Mouse (Mus musculus) lung, postnatal 0 days (tissue): ENCODE results near the gene Tbc1d1. TPM values are rescaled to one million over a fixed set of nuclear protein-coding genes. Genes with fewer than 3 reads are reported as not detected.
A peak's percentile ranks its signal among the peaks of the same experiment; 100 is the strongest.
"Not testable (repeated sequence)": the region's sequence is repeated elsewhere in the genome, so short reads cannot be mapped to it uniquely, and the experiment has no call there.

ENCODE experiments used
- ATAC-seq: fragments of 200-750 bp; cut with Nextera tagmentation; 2 replicates; pipeline ENCODE4 v1.8.0; 2017; ENCODE audit warnings: moderate library complexity
- DNase-seq: peaks from one replicate; pipeline ENCODE4 v3.0.0-alpha.2; 2016; ENCODE audit warnings: low spot score
- H3K27ac ChIP-seq: fragments of 300-500 bp; sonication (generic); 2 replicates; pipeline ENCODE4 v1.5.1; 2014; ENCODE audit warnings: antibody characterized with exemption, mild to moderate bottlenecking, low read length, mixed read lengths
- H3K27me3 ChIP-seq: fragments of 300-500 bp; sonication (generic); replicated peaks from 2 replicates; pipeline ENCODE4 v1.6.1; 2014; ENCODE audit warnings: low read length, mixed read lengths; ENCODE audit not compliant: insufficient read depth
- H3K36me3 ChIP-seq: fragments of 300-500 bp; sonication (generic); 2 replicates; pipeline ENCODE4 v1.6.1; 2014; ENCODE audit warnings: low read length, mixed read lengths; ENCODE audit not compliant: insufficient read depth
- H3K4me1 ChIP-seq: fragments of 300-500 bp; sonication (generic); 2 replicates; pipeline ENCODE4 v1.6.1; 2014; ENCODE audit warnings: antibody characterized with exemption, low read depth, low read length, mixed read lengths; ENCODE audit not compliant: insufficient read depth
- H3K4me2 ChIP-seq: fragments of 300-500 bp; sonication (generic); replicated peaks from 2 replicates; pipeline ENCODE4 v1.6.1; 2014; ENCODE audit warnings: low read depth, mild to moderate bottlenecking, low read length, moderate library complexity, mixed read lengths
- H3K4me3 ChIP-seq: fragments of 300-500 bp; sonication (generic); 2 replicates; pipeline ENCODE4 v1.5.1; 2014; ENCODE audit warnings: low read depth, low read length
- H3K9ac ChIP-seq: fragments of 300-500 bp; sonication (generic); replicated peaks from 2 replicates; pipeline ENCODE4 v1.6.1; 2014; ENCODE audit warnings: low read depth, mild to moderate bottlenecking
- H3K9me3 ChIP-seq: fragments of 300-500 bp; sonication (generic); 2 replicates; pipeline ENCODE4 v1.6.1; 2016; ENCODE audit warnings: low read length, mixed read lengths
- CTCF ChIP-seq: IDR thresholded peaks from 2 replicates; pipeline ENCODE4 v1.5.1; 2016; ENCODE audit warnings: antibody characterized with exemption, mild to moderate bottlenecking
- EP300 ChIP-seq: IDR thresholded peaks from 2 replicates; pipeline ENCODE4 v1.6.1; 2016; ENCODE audit warnings: antibody characterized with exemption, mild to moderate bottlenecking, control low read depth
- WGBS: fragments of 180-500 bp; shearing (Covaris S2); extraction: QIAGEN DNeasy Blood & Tissue Kit; methylation state at CpG from one replicate; pipeline ENCODE4 v1.1.7; 2014; 5-methylcytosine and 5-hydroxymethylcytosine counted together
- polyA plus RNA-seq: library from polyadenylated mRNA; unstranded; fragments of >200 nt; fragmentation: Nextera tagmentation; extraction: Ambion mirVana; gene quantifications from 2 replicates; pipeline ENCODE4 v1.2.1, GENCODE M21; 2015

The Tbc1d1 gene
- polyA plus RNA-seq, 1 experiment from 2014 or later, result 15.3 TPM

GRCm38 (mm10) chr5:64346343-64346885 lies 190.3 kb downstream of the Tbc1d1 start:
- Histone ChIP-seq H3K9ac (no peak overlapping the region), H3K4me2 (no peak overlapping the region), H3K4me1 (no peaks in the 10 kb centered on the region), H3K36me3 (no peaks in the 10 kb centered on the region), H3K9me3 (no peaks in the 10 kb centered on the region), H3K27ac (no peak overlapping the region), H3K4me3 (no peak overlapping the region), H3K27me3 (no peaks in the 10 kb centered on the region)
- no peak for TF ChIP-seq EP300
- TF ChIP-seq CTCF, result no peak
- no peak for ATAC-seq
- WGBS, result 75% methylated on average over 6 of the region's 6 CpGs
- DNase-seq, result no peak

- Histone ChIP-seq H3K4me3 (no peak overlapping the region), H3K27ac (no peak overlapping the region), H3K9me3 (no peaks in the 10 kb centered on the region), H3K27me3 (no peaks in the 10 kb centered on the region), H3K4me1 (no peaks in the 10 kb centered on the region), H3K4me2 (no peak overlapping the region), H3K9ac (no peak overlapping the region), H3K36me3 (no peaks in the 10 kb centered on the region)
- TF ChIP-seq EP300 (no peak), CTCF (no peak)
- 94% methylated on average over 2 of the region's 2 CpGs for WGBS
- DNase-seq (no peak), ATAC-seq (no peak)
Observed at GRCm38 (mm10) chr5:64348166-64348565, 192.1 kb downstream of the Tbc1d1 start.

- H3K9ac ChIP-seq, result no peak overlapping the region
- no peak for ATAC-seq
- H3K27ac ChIP-seq, result no peak overlapping the region
- no peaks in the 10 kb centered on the region for H3K36me3 ChIP-seq
- no peak overlapping the region for H3K4me2 ChIP-seq
- no peaks in the 10 kb centered on the region for H3K27me3 ChIP-seq
- TF ChIP-seq EP300 (no peak), CTCF (no peak)
- 74% methylated on average over 8 of the region's 8 CpGs for WGBS
- no peaks in the 10 kb centered on the region for H3K4me1 ChIP-seq
- no peaks in the 10 kb centered on the region for H3K9me3 ChIP-seq
- DNase-seq, result no peak
- no peak overlapping the region for H3K4me3 ChIP-seq
Observed at GRCm38 (mm10) chr5:64348780-64349179, 192.7 kb downstream of the Tbc1d1 start.

- Histone ChIP-seq H3K4me1 (no peaks in the 10 kb centered on the region), H3K27me3 (no peaks in the 10 kb centered on the region), H3K4me3 (no peak overlapping the region), H3K9ac (no peak overlapping the region), H3K9me3 (no peaks in the 10 kb centered on the region), H3K27ac (no peak overlapping the region), H3K4me2 (no peak overlapping the region), H3K36me3 (no peaks in the 10 kb centered on the region)
- DNase-seq, result no peak
- no peak for TF ChIP-seq CTCF
- TF ChIP-seq EP300, result no peak
- 83% methylated on average over 6 of the region's 6 CpGs for WGBS
- ATAC-seq, result no peak
Observed at GRCm38 (mm10) chr5:64351968-64352367, 195.9 kb downstream of the Tbc1d1 start.

GRCm38 (mm10) chr5:64358639-64359584 lies 202.8 kb downstream of the Tbc1d1 start:
- peaks cover 13% of the 10 kb centered on the region; the same call in 1 of the 2 replicates for H3K4me1 ChIP-seq
- WGBS, result 37% methylated on average over 18 of the region's 18 CpGs
- H3K27ac ChIP-seq, result peak overlapping the region; percentile 69
- no peak overlapping the region for H3K4me3 ChIP-seq
- no peak overlapping the region for H3K4me2 ChIP-seq
- TF ChIP-seq EP300 (peak; percentile 51; the same call in 1 of the 2 replicates), CTCF (no peak)
- DNase-seq (peak; percentile 53), ATAC-seq (peak; percentile 74)
- H3K27me3 ChIP-seq, result no peaks in the 10 kb centered on the region
- H3K9me3 ChIP-seq, result no peaks in the 10 kb centered on the region
- no peak overlapping the region for H3K9ac ChIP-seq
- H3K36me3 ChIP-seq, result no peaks in the 10 kb centered on the region

GRCm38 (mm10) chr5:64360147-64360875 lies 204.2 kb downstream of the Tbc1d1 start:
- Histone ChIP-seq H3K4me3 (no peak overlapping the region), H3K36me3 (no peaks in the 10 kb centered on the region), H3K9me3 (no peaks in the 10 kb centered on the region), H3K4me1 (peaks cover 20% of the 10 kb centered on the region; the same call in 1 of the 2 replicates), H3K27me3 (no peaks in the 10 kb centered on the region), H3K27ac (peak overlapping the region; percentile 69), H3K4me2 (no peak overlapping the region), H3K9ac (no peak overlapping the region)
- WGBS, result 70% methylated on average over 8 of the region's 8 CpGs
- TF ChIP-seq EP300 (peak; percentile 92), CTCF (no peak)
- ATAC-seq, result peak; percentile 69
- DNase-seq, result peak; percentile 56

GRCm38 (mm10) chr5:64360876-64361268 lies 204.8 kb downstream of the Tbc1d1 start:
- H3K9ac ChIP-seq, H3K4me2 ChIP-seq, H3K9me3 ChIP-seq, H3K36me3 ChIP-seq, H3K4me3 ChIP-seq, DNase-seq, H3K27ac ChIP-seq, ATAC-seq, H3K27me3 ChIP-seq: not testable (repeated sequence)
- H3K4me1 ChIP-seq, result peaks cover 23% of the 10 kb centered on the region; the same call in 1 of the 2 replicates
